Mouse (Mus musculus) neural tube, embryonic 14.5 days (tissue): ENCODE measurements around the gene Sst. TPM values are rescaled to one million over a fixed set of nuclear protein-coding genes. Genes with fewer than 3 reads are reported as not detected.

Experiments used
- ATAC-seq: fragments of 200-750 bp; cut with Nextera tagmentation; 2 replicates; pipeline ENCODE4 v1.8.0; 2017; ENCODE audit warnings: low read depth, mild to moderate bottlenecking, moderate TSS enrichment, moderate library complexity
- H3K27ac ChIP-seq: fragments of 300-500 bp; sonication (generic); 2 replicates; pipeline ENCODE4 v1.5.1; 2014; ENCODE audit warnings: low read depth, mild to moderate bottlenecking, control low read depth, low read length, moderate library complexity, mixed read lengths
- H3K27me3 ChIP-seq: fragments of 300-500 bp; sonication (generic); 2 replicates; pipeline ENCODE4 v1.6.1; 2014; ENCODE audit warnings: low read length; ENCODE audit not compliant: control insufficient read depth, insufficient read depth
- H3K36me3 ChIP-seq: fragments of 300-500 bp; sonication (generic); 2 replicates; pipeline ENCODE4 v1.6.1; 2014; ENCODE audit warnings: low read length, mixed read lengths; ENCODE audit not compliant: control insufficient read depth, insufficient read depth
- H3K4me1 ChIP-seq: fragments of 300-500 bp; sonication (generic); 2 replicates; pipeline ENCODE4 v1.6.1; 2014; ENCODE audit warnings: low read length; ENCODE audit not compliant: control insufficient read depth, insufficient read depth
- H3K4me2 ChIP-seq: fragments of 300-500 bp; sonication (generic); 2 replicates; pipeline ENCODE4 v1.6.1; 2014; ENCODE audit warnings: mild to moderate bottlenecking, low read depth, low read length, control low read depth
- H3K4me3 ChIP-seq: fragments of 300-500 bp; sonication (generic); 2 replicates; pipeline ENCODE4 v1.5.1; 2014; ENCODE audit warnings: low read depth, low read length, control low read depth, mixed read lengths
- H3K9ac ChIP-seq: fragments of 300-500 bp; sonication (generic); replicated peaks from 2 replicates; pipeline ENCODE4 v1.6.1; 2014; ENCODE audit warnings: low read depth, mild to moderate bottlenecking, control low read depth, low read length, mixed read lengths
- H3K9me3 ChIP-seq: fragments of 300-500 bp; sonication (generic); 2 replicates; pipeline ENCODE4 v1.6.1; 2016; ENCODE audit warnings: low read length; ENCODE audit not compliant: control insufficient read depth
- WGBS: fragments of 180-500 bp; shearing (Covaris S2); extraction: QIAGEN DNeasy Blood & Tissue Kit; methylation state at CpG from one replicate; pipeline ENCODE4 v1.1.7; 2014; 5-methylcytosine and 5-hydroxymethylcytosine counted together
- polyA plus RNA-seq: library from polyadenylated mRNA; unstranded; fragments of >200 nt; fragmentation: Nextera tagmentation; extraction: Ambion mirVana; gene quantifications from 2 replicates; pipeline ENCODE4 v1.2.1, GENCODE M21; 2014

The Sst gene
- polyA plus RNA-seq, 1 experiment from 2014 or later, result 248 TPM

GRCm38 (mm10) chr16:23897486-23897885, 6.7 kb upstream of the Sst start:
- Histone ChIP-seq H3K9me3 (no peaks in the 10 kb centered on the region), H3K27ac (peak overlapping the region; percentile 25; the same call in 1 of the 2 replicates), H3K4me2 (peak overlapping the region; percentile 40), H3K36me3 (no peaks in the 10 kb centered on the region), H3K27me3 (0 out of 2 replicates have a peak, but pooled peaks cover 2% of the 10 kb centered on the region), H3K4me1 (peaks cover 7% of the 10 kb centered on the region), H3K9ac (peak overlapping the region; percentile 37), H3K4me3 (peak overlapping the region; percentile 4; the same call in 1 of the 2 replicates)
- 59% methylated on average over 5 of the region's 5 CpGs for WGBS
- ATAC-seq, result no peak

DNA sequence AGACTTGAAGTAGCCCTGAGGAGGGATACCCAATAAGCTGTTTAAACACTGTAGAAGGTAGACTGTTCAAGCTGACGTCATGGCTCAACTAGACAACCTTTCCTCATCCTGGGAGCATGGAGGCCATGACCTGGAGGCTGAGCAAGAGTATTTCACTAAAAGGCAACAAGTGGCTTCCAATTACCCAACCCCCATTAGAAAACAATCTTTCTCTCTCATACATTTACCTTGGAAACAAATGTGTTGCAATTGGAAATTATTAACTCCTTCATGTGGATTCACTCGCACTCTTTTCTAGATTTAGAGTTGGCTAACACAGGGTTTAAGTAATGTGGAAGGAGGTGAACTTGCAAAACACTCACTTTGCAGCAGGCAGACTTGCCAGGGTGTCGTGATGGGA, 4.4 kb upstream of the Sst start:
- Histone ChIP-seq H3K9me3 (no peaks in the 10 kb centered on the region), H3K4me3 (no peak overlapping the region), H3K9ac (no peak overlapping the region), H3K36me3 (no peaks in the 10 kb centered on the region), H3K4me2 (no peak overlapping the region), H3K27ac (no peak overlapping the region), H3K4me1 (peaks cover 7% of the 10 kb centered on the region), H3K27me3 (0 out of 2 replicates have a peak, but pooled peaks cover 8% of the 10 kb centered on the region)
- 89% methylated on average over 3 of the region's 3 CpGs for WGBS
- ATAC-seq, result no peak

DNA sequence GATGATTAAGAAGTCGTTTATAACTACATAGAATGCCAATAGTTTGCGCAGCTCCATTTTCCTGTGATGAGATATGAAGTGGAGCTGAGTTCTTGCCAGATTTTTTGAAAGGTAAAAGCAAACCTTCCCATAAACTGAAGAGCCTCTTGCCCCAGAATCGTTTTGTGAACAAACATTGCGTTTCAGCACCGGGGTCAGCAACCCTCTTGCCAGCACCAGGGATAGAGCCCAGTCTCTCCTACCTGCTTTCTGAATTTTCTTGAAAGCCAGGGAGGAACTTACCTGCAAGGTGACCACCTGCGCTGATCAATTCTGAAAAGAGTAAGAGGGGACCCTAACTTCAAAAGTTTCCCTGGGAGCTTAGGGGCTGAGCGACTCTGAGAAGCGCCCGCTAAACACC, 607 bp downstream of the Sst start:
- Histone ChIP-seq H3K36me3 (no peaks in the 10 kb centered on the region), H3K4me3 (peak overlapping the region; percentile 17), H3K9ac (no peak overlapping the region), H3K4me2 (peak overlapping the region; percentile 39), H3K9me3 (no peaks in the 10 kb centered on the region), H3K27me3 (0 out of 2 replicates have a peak, but pooled peaks cover 8% of the 10 kb centered on the region), H3K27ac (no peak overlapping the region), H3K4me1 (peaks cover 3% of the 10 kb centered on the region; the same call in 1 of the 2 replicates)
- WGBS, result 11% methylated on average over 9 of the region's 9 CpGs
- ATAC-seq, result peak; percentile 8; the same call in 1 of the 2 replicates

DNA sequence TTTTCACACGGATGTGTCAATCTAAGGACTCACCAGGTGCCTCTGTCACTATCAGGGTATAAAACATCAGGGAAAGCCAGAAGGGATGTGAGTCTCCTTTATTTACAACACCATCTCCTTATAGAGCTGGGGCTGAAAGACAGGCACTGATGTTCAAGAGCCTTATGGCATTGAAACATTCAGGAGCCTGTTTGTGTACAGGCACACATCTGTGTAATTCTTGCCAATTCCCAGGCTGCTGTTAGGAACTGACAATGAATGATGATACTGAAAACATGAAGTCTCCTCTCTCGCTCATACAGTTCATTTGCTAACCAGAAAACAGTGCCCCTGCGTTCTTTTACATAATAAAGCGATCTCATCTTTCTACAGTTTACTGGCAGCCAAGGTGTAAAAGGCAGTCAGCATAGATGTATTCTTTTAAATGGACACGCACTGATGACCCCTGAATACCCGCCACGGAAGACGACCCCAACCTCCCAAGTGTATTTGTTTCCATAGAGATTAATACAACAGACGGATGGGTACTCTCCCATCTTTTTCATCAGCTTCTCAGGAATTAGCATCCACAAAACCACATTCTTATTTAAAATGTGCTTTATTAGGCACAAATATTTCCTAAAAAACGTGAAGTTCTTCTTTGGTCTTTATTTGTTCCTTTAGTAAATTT, 2.7 kb downstream of the Sst start:
- H3K9me3 ChIP-seq, result no peaks in the 10 kb centered on the region
- no peak overlapping the region for H3K4me2 ChIP-seq
- 0 out of 2 replicates have a peak, but pooled peaks have one; percentile 36 for ATAC-seq
- no peaks in the 10 kb centered on the region for H3K36me3 ChIP-seq
- H3K27ac ChIP-seq, result peak overlapping the region; percentile 5; the same call in 1 of the 2 replicates
- no peak overlapping the region for H3K4me3 ChIP-seq
- no peak overlapping the region for H3K9ac ChIP-seq
- 27% methylated on average over 10 of the region's 10 CpGs for WGBS
- H3K4me1 ChIP-seq, result peaks cover 3% of the 10 kb centered on the region; the same call in 1 of the 2 replicates
- H3K27me3 ChIP-seq, result 0 out of 2 replicates have a peak, but pooled peaks cover 6% of the 10 kb centered on the region

DNA sequence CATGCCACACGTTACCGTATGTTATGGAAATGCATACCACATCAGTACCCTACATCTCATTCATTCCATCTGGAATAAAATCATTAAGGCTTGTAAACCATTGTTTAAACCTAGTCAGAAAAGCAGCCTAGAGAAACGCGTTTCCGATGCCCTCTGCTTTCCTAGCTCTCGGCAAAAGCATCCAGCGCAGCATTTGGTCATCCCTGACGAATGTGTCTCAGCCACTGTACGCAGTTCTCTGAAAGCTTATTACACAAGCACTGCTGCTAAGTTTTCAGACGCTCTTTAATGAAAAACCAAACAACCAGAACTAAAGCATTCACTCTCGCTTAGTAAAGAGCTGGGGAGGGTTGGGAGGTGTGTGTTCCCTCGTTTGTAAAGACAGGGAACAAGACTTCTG, 5.7 kb downstream of the Sst start:
- Histone ChIP-seq H3K9me3 (no peaks in the 10 kb centered on the region), H3K4me3 (no peak overlapping the region), H3K4me2 (no peak overlapping the region), H3K36me3 (no peaks in the 10 kb centered on the region), H3K9ac (no peak overlapping the region), H3K27ac (no peak overlapping the region), H3K4me1 (peaks cover 3% of the 10 kb centered on the region; the same call in 1 of the 2 replicates), H3K27me3 (no peaks in the 10 kb centered on the region)
- WGBS, result 48% methylated on average over 12 of the region's 12 CpGs
- ATAC-seq, result no peak

DNA sequence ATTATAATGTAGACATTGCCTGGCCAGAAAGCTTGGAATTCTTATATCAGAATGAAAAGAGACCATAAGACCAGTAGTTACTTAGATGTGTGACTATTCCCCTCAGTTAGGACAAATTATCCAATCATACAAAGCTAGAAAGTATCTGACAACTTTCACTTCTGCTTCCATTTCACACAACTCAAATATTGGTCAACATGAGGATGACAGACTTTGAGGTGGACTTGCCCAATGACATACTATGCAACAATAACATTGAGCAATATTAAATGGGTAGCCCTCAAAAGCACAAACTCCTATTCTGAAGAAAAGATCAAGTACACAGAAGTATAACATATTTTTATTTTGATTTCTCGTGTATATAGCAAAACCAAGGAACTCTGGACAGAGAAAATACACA, 35.5 kb downstream of the Sst start:
- Histone ChIP-seq H3K36me3 (no peaks in the 10 kb centered on the region), H3K9me3 (no peaks in the 10 kb centered on the region), H3K27me3 (no peaks in the 10 kb centered on the region), H3K4me2 (no peak overlapping the region), H3K9ac (no peak overlapping the region), H3K4me1 (no peaks in the 10 kb centered on the region), H3K27ac (no peak overlapping the region), H3K4me3 (no peak overlapping the region)
- ATAC-seq, result no peak
- 73% methylated on average over 1 of the region's 1 CpGs for WGBS

DNA sequence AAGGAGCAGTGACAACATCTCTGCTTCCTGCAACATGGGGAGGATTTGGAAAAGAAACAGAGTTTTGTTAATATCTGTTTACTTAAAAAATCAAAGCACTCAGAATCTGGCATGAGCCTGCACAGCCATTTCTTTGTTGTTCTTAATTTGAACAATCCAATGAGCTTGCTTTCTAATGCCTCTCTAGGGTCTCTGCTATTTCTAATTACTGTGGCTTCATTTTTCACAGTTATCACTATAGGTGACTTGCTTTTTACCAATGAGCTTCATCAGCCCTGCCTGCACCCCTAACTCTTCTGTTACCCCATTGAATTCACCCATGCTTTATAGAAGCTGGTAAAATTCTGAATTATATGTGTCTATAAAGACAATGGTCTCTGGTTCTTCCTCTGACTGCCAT, 41.0 kb downstream of the Sst start:
- no peaks in the 10 kb centered on the region for H3K27me3 ChIP-seq
- no peak overlapping the region; the same call in 1 of the 2 replicates for H3K27ac ChIP-seq
- ATAC-seq, result peak; percentile 68

DNA sequence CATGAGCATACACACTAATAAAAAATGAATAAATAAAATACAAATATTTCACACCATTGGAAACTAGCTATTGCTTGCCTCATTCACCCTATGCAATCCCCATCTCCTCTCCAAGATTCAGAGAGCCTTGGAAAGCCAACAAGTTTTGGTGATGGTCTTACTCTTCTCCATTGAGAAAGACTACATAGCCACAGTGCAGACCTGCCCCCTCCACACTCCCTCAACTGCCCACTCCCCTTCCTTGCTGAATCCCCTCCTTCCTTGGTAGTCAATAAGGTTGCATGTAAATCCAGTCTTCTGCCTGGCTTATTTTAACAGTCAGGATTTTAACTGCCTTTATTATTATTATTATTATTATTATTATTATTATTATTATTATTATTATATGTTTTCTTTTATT, 41.6 kb downstream of the Sst start:
- Histone ChIP-seq H3K9me3 (no peaks in the 10 kb centered on the region), H3K27ac (no peak overlapping the region; the same call in 1 of the 2 replicates), H3K36me3 (no peaks in the 10 kb centered on the region), H3K4me1 (no peaks in the 10 kb centered on the region), H3K4me2 (no peak overlapping the region), H3K27me3 (no peaks in the 10 kb centered on the region), H3K9ac (no peak overlapping the region), H3K4me3 (no peak overlapping the region)
- ATAC-seq, result peak; percentile 69; the same call in 1 of the 2 replicates

More for the DNA sequence above, 41.0 kb downstream of the Sst start:
- H3K4me3 ChIP-seq, result no peak overlapping the region
- H3K9ac ChIP-seq, result no peak overlapping the region
- H3K4me2 ChIP-seq, result no peak overlapping the region
- no peaks in the 10 kb centered on the region for H3K36me3 ChIP-seq
- H3K4me1 ChIP-seq, result no peaks in the 10 kb centered on the region
- no peaks in the 10 kb centered on the region for H3K9me3 ChIP-seq

GRCm38 (mm10) chr16:23844622-23845021, 46.1 kb downstream of the Sst start:
- Histone ChIP-seq H3K36me3 (no peaks in the 10 kb centered on the region), H3K9ac (no peak overlapping the region), H3K4me1 (no peaks in the 10 kb centered on the region), H3K27me3 (no peaks in the 10 kb centered on the region), H3K4me3 (no peak overlapping the region), H3K9me3 (no peaks in the 10 kb centered on the region), H3K4me2 (no peak overlapping the region), H3K27ac (no peak overlapping the region)
- WGBS, result 88% methylated on average over 7 of the region's 7 CpGs
- no peak for ATAC-seq
